Mouse (Mus musculus): Measurements from ENCODE around the gene Epm2aip1.

DNA sequence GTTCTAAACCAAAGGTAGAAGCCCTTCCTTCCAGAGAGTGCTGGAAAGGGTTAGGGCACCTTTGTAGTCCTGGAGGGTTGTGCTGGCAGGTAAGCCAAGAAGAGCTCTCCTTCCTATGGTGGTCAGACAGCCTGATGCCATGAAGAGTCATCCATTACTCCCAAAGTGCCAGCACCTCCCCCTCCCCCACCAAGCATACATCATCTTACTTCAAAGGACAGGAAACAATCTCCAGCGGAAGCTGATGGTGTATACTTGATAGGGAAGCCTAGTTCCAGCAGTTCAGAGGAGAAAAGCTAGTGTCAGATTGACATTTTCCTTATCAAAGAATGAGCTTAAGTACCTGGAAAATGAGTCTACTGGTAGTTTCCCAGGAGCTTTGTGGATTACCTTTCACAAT is 3.4 kb downstream of the Epm2aip1 start:
- TF ChIP-seq CTCF (IDR thresholded peaks at IDR 0.05; ENCODE audit: control insufficient read depth, insufficient read depth, insufficient read length): no peak
- no peak for TF ChIP-seq FOSL1 (IDR thresholded peaks at IDR 0.05; ENCODE audit: insufficient read depth, low read length, poor library complexity, severe bottlenecking)
- no peak for TF ChIP-seq CEBPB (IDR thresholded peaks at IDR 0.05; ENCODE audit: low read depth)
- TF ChIP-seq USF1 (IDR thresholded peaks at IDR 0.05; ENCODE audit: low read depth): no peak

All from C2C12 (cell line).